Comparison of ENCODE assay signal across 8 mouse cellular contexts in genomic region chr16:92301412-92301806, GRCm38 (mm10). TPM values are rescaled to one million over a fixed set of nuclear protein-coding genes. Genes with fewer than 3 reads are reported as not detected.
DNase-seq lines count a peak whose midpoint lies in the region; ATAC-seq lines count a peak whose summit lies in the region.
"Had no signal": no experiment of that assay in that cellular context is flagged by ENCODE, and none has a peak within 500 bp of the region (broad histone marks: within the 10 kb centered on the region; RNA-seq: fewer than 3 reads in every experiment).

No protein-coding gene starts in this region.

- H3K4me2 ChIP-seq in kidney, embryonic 16.5 days (replicated peaks; ENCODE audit: low read depth, low read length), result peak overlapping the region; percentile 85

- peak; percentile 14 for DNase-seq in ovary, postnatal 10 days (ENCODE audit: low spot score)
- no peak for DNase-seq in ovary, postnatal 14 days (ENCODE audit: low spot score)
- DNase-seq in cerebellum, adult 9-10 months, result peak; percentile 75
- DNase-seq in forebrain, embryonic 10.5 days (ENCODE audit: extremely low spot score, low spot score), result no peak
- no peak for DNase-seq in retina, postnatal 1 day

- peak overlapping the region; percentile 91 for H3K27ac ChIP-seq in forebrain, embryonic 10.5 days
- peak overlapping the region; percentile 47; the same call in 1 of the 2 replicates for H3K27ac ChIP-seq in kidney, embryonic 16.5 days (ENCODE audit: low read length)

- H3K9me3 ChIP-seq in forebrain, embryonic 10.5 days, result no peaks in the 10 kb centered on the region
- H3K9me3 ChIP-seq in kidney, embryonic 16.5 days (ENCODE audit: low read length), result no peaks in the 10 kb centered on the region

- H3K4me1 ChIP-seq in forebrain, embryonic 10.5 days, result peaks cover 28% of the 10 kb centered on the region
- H3K4me1 ChIP-seq in kidney, embryonic 16.5 days (ENCODE audit: insufficient read depth, low read length), result peaks cover 19% of the 10 kb centered on the region

- ATAC-seq in kidney, embryonic 16.5 days (ENCODE audit: low FRiP score, low TSS enrichment), result peak; percentile 64
- ATAC-seq in megakaryocyte-erythroid progenitor cell, adult 5-6 weeks (replicated peaks; ENCODE audit: low FRiP score, low TSS enrichment, poor library complexity, severe bottlenecking), result peak; percentile 39

- peak overlapping the region; percentile 88 for H3K9ac ChIP-seq in kidney, embryonic 16.5 days (replicated peaks; ENCODE audit: low read length)

- H3K36me3 ChIP-seq in forebrain, embryonic 10.5 days (replicated peaks), result peaks cover 14% of the 10 kb centered on the region
- 0 out of 2 replicates have a peak, but pooled peaks cover 3% of the 10 kb centered on the region for H3K36me3 ChIP-seq in kidney, embryonic 16.5 days (ENCODE audit: insufficient read depth, low read length)

- WGBS in forebrain, embryonic 10.5 days, result under 1% methylated on average over 12 of the region's 12 CpGs
- WGBS in kidney, embryonic 16.5 days, result 0% methylated on average over 12 of the region's 12 CpGs

- peaks cover 5% of the 10 kb centered on the region; the same call in 1 of the 2 replicates for H3K27me3 ChIP-seq in forebrain, embryonic 10.5 days (ENCODE audit: poor library complexity, severe bottlenecking)
- no peaks in the 10 kb centered on the region for H3K27me3 ChIP-seq in kidney, embryonic 16.5 days (ENCODE audit: insufficient read depth, low read length)

- H3K4me3 ChIP-seq in forebrain, embryonic 10.5 days, result peak overlapping the region; percentile 80
- peak overlapping the region; percentile 83 for H3K4me3 ChIP-seq in kidney, embryonic 16.5 days (ENCODE audit: low read length)

RNA-seq across cellular contexts. Expression of gene Smim11, which starts 0.3 kb away (rescaled TPM):
- polyA plus RNA-seq in forebrain, embryonic 10.5 days (2016; fragmentation: Nextera tagmentation; extraction: Ambion mirVana), result 120 and 125 TPM in 2 replicates
- 101 and 110 TPM in 2 replicates for polyA plus RNA-seq in kidney, embryonic 16.5 days (2015; fragmentation: Nextera tagmentation; extraction: Ambion mirVana)
- 83.4 and 84.1 TPM in 2 replicates for total RNA-seq in megakaryocyte-erythroid progenitor cell, adult 5-6 weeks (2014; fragmentation: Nextera tagmentation)
- total RNA-seq in megakaryocyte-erythroid progenitor cell, adult 5-6 weeks (2017), result 161 and 180 TPM in 2 replicates

RNA-seq across cellular contexts. Expression of gene Kcne2, which starts 9.2 kb away (rescaled TPM):
- 0.16 and 0.18 TPM in 2 replicates for polyA plus RNA-seq in forebrain, embryonic 10.5 days (2016; fragmentation: Nextera tagmentation; extraction: Ambion mirVana)
- 0.21 TPM in 1 of 2 replicates, not detected in the other for polyA plus RNA-seq in kidney, embryonic 16.5 days (2015; fragmentation: Nextera tagmentation; extraction: Ambion mirVana)
- total RNA-seq in megakaryocyte-erythroid progenitor cell, adult 5-6 weeks (2014; fragmentation: Nextera tagmentation), result not detected in 2 replicates
- total RNA-seq in megakaryocyte-erythroid progenitor cell, adult 5-6 weeks (2017), result not detected in 2 replicates

RNA-seq across cellular contexts. Expression of gene Fam243, which starts 19.8 kb away (rescaled TPM):
- polyA plus RNA-seq in forebrain, embryonic 10.5 days (2016; fragmentation: Nextera tagmentation; extraction: Ambion mirVana), result not detected in 2 replicates
- polyA plus RNA-seq in kidney, embryonic 16.5 days (2015; fragmentation: Nextera tagmentation; extraction: Ambion mirVana), result 0.07 TPM in 1 of 2 replicates, not detected in the other
- total RNA-seq in megakaryocyte-erythroid progenitor cell, adult 5-6 weeks (2014; fragmentation: Nextera tagmentation), result not detected in 2 replicates
- not detected in 2 replicates for total RNA-seq in megakaryocyte-erythroid progenitor cell, adult 5-6 weeks (2017)
- polyA plus RNA-seq: frontal cortex, adult 2 months had no signal

RNA-seq across cellular contexts. Expression of gene Kcne1, which starts 57.9 kb away (rescaled TPM):
- 0.12 and 0.41 TPM in 2 replicates for polyA plus RNA-seq in forebrain, embryonic 10.5 days (2016; fragmentation: Nextera tagmentation; extraction: Ambion mirVana)
- 2.8 and 3.7 TPM in 2 replicates for polyA plus RNA-seq in kidney, embryonic 16.5 days (2015; fragmentation: Nextera tagmentation; extraction: Ambion mirVana)
- total RNA-seq in megakaryocyte-erythroid progenitor cell, adult 5-6 weeks (2014; fragmentation: Nextera tagmentation), result not detected in 2 replicates
- not detected in 2 replicates for total RNA-seq in megakaryocyte-erythroid progenitor cell, adult 5-6 weeks (2017)

Comparison
In these comparisons a context has a peak if more than half of its experiments do, and no peak if none do; other contexts are left out.
1. DNase-seq: peak in ovary, postnatal 10 days (single experiment) and cerebellum, adult 9-10 months (single experiment); none in ovary, postnatal 14 days (single experiment), forebrain, embryonic 10.5 days (single experiment) and retina, postnatal 1 day (single experiment).